Mouse (Mus musculus) limb, embryonic 14.5 days (tissue): ENCODE measurements around the gene Metrn. TPM values are rescaled to one million over a fixed set of nuclear protein-coding genes. Genes with fewer than 3 reads are reported as not detected.
A peak's percentile ranks its signal among the peaks of the same experiment; 100 is the strongest.

Experiments used
- ATAC-seq: fragments of 200-750 bp; cut with Nextera tagmentation; 2 replicates; pipeline ENCODE4 v1.8.0; 2017; ENCODE audit warnings: low read depth, moderate number of reproducible peaks, moderate TSS enrichment; ENCODE audit not compliant: low FRiP score
- DNase-seq: peaks from one replicate; pipeline ENCODE4 v3.0.0-alpha.2; 2015; ENCODE audit warnings: low spot score
- H3K27ac ChIP-seq: fragments of 300-500 bp; sonication (generic); replicated peaks from 2 replicates; pipeline ENCODE4 v1.5.1; 2014; ENCODE audit warnings: low read depth, mild to moderate bottlenecking, low read length, moderate library complexity, mixed read lengths
- H3K27me3 ChIP-seq: fragments of 300-500 bp; sonication (generic); 2 replicates; pipeline ENCODE4 v1.6.1; 2014; ENCODE audit warnings: low read length, mixed read lengths; ENCODE audit not compliant: control insufficient read depth, insufficient read depth
- H3K36me3 ChIP-seq: fragments of 300-500 bp; sonication (generic); 2 replicates; pipeline ENCODE4 v1.6.1; 2014; ENCODE audit warnings: mild to moderate bottlenecking, low read length, moderate library complexity, mixed read lengths; ENCODE audit not compliant: control insufficient read depth, insufficient read depth
- H3K4me1 ChIP-seq: fragments of 300-500 bp; sonication (generic); 2 replicates; pipeline ENCODE4 v1.6.1; 2014; ENCODE audit warnings: antibody characterized with exemption, low read length, mixed read lengths; ENCODE audit not compliant: control insufficient read depth, insufficient read depth
- H3K4me2 ChIP-seq: fragments of 300-500 bp; sonication (generic); replicated peaks from 2 replicates; pipeline ENCODE4 v1.6.1; 2014; ENCODE audit warnings: low read depth, mild to moderate bottlenecking, low read length, moderate library complexity; ENCODE audit not compliant: severe bottlenecking
- H3K4me3 ChIP-seq: fragments of 300-500 bp; sonication (generic); replicated peaks from 2 replicates; pipeline ENCODE4 v1.5.1; 2014; ENCODE audit warnings: low read length
- H3K9ac ChIP-seq: fragments of 300-500 bp; sonication (generic); 2 replicates; pipeline ENCODE4 v1.6.1; 2014; ENCODE audit warnings: mild to moderate bottlenecking, low read depth, low read length, moderate library complexity; ENCODE audit not compliant: severe bottlenecking
- H3K9me3 ChIP-seq: fragments of 300-500 bp; sonication (generic); 2 replicates; pipeline ENCODE4 v1.6.1; 2016; ENCODE audit warnings: low read length; ENCODE audit not compliant: control insufficient read depth
- POLR2A ChIP-seq: fragments of 200-500 bp; IDR thresholded peaks from 2 replicates; pipeline ENCODE4 v1.8.0; 2012; ENCODE audit warnings: inconsistent platforms, mild to moderate bottlenecking, moderate library complexity, borderline replicate concordance; ENCODE audit not compliant: insufficient read depth, insufficient read length; ENCODE audit errors: extremely low read depth
- WGBS: fragments of 180-500 bp; shearing (Covaris S2); extraction: QIAGEN DNeasy Blood & Tissue Kit; methylation state at CpG from one replicate; pipeline ENCODE4 v1.1.7; 2014; 5-methylcytosine and 5-hydroxymethylcytosine counted together
- polyA plus RNA-seq, 2 experiments: library from polyadenylated mRNA; depleted of rRNA in 1 of 2; stranded (reverse) in 1 of 2; unstranded in 1 of 2; fragments of >200 nt; fragmentation: Nextera tagmentation in 1 of 2; extraction: Ambion mirVana in 1 of 2; gene quantifications; 2 replicates each; pipeline versions ENCODE4 v1.2.1 to v1.2.3; 2012 to 2014

The Metrn gene
- polyA plus RNA-seq (2012; rRNA removed) (83.6 and 119 TPM in 2 replicates), polyA plus RNA-seq (2014; fragmentation: Nextera tagmentation; extraction: Ambion mirVana) (10.5 and 12.6 TPM in 2 replicates)

DNA sequence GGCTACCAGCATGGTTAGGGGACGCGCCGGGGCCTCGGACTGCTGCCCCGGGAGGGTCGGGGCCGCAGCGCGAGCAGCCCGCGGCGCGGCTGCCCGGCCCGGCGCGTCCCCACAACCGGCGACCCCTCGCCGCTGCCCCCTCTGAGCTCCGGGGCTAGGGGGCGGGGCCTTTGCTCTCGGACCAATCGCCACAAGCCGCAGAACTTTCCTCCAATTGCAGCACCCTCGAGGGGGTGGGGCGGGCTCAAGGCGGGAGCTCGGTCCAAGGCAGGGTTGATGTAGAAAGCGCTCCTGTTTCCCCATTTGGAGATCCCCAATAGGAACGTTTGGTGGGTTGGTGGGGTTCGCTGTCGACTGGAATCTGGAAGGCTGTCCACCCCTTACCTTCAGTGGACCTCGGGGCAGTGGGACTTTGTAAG lies at the start of gene Metrn:
Gene Metrn (minus strand): TSS at position 186 of the 419 bp plus-strand sequence.
- ATAC-seq (peak; percentile 92), DNase-seq (peak; percentile 82)
- Histone ChIP-seq H3K36me3 (no peaks in the 10 kb centered on the region), H3K27ac (0 out of 2 replicates have a peak within 1 kb of the TSS, but pooled peaks have one; percentile 4), H3K9me3 (no peaks in the 10 kb centered on the region), H3K4me3 (peak within 1 kb of the TSS; percentile 81), H3K27me3 (no peaks in the 10 kb centered on the region), H3K9ac (peak within 1 kb of the TSS; percentile 70), H3K4me1 (peaks cover 21% of the 10 kb centered on the region), H3K4me2 (peak within 1 kb of the TSS; percentile 97)
- WGBS: under 1% methylated on average over 29 of the region's 35 CpGs
- 0 out of 2 replicates have a peak, but pooled peaks have one; percentile 29 for TF ChIP-seq POLR2A

DNA sequence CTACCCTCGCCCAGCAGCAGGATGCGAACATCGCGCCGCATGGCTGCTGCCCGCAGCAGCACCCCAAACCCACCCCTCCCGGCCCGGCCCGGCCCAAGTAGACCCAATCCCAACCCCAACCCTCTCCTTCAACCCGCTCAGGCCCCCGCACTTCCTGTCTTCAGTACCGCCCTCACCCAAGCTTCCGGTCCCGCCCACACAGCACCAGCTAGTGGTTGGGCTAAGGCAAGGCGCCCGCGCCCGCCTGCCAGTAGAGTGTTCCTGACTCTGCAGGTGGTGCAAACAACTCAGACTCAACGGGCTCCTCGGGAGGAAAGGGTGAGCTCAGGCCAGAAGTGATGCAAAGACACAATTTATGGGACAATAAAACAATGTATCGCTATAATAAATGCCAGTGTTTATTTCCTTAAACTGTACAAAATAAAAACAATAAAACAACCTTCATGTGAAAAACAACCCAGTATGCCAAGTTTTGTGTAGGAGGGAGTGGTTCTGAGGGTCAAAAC lies 47.5 kb upstream of the Metrn start, which contains the start of gene Rhot2:
Gene Rhot2 (minus strand): TSS at position 456 of the 506 bp plus-strand sequence.
- H3K27me3 ChIP-seq: no peaks in the 10 kb centered on the region
- H3K9ac ChIP-seq: peak within 1 kb of the TSS; percentile 82
- peak within 1 kb of the TSS; percentile 90 for H3K4me3 ChIP-seq
- H3K4me2 ChIP-seq: peak within 1 kb of the TSS; percentile 63
- TF ChIP-seq POLR2A: peak; percentile 72; the same call in 1 of the 2 replicates
- H3K9me3 ChIP-seq: no peaks in the 10 kb centered on the region
- H3K27ac ChIP-seq: peak within 1 kb of the TSS; percentile 71
- DNase-seq (peak; percentile 96), ATAC-seq (peak; percentile 94)
- H3K36me3 ChIP-seq: peaks cover 60% of the 10 kb centered on the region
- WGBS: 1% methylated on average over 21 of the region's 21 CpGs
- peaks cover 10% of the 10 kb centered on the region; the same call in 1 of the 2 replicates for H3K4me1 ChIP-seq

DNA sequence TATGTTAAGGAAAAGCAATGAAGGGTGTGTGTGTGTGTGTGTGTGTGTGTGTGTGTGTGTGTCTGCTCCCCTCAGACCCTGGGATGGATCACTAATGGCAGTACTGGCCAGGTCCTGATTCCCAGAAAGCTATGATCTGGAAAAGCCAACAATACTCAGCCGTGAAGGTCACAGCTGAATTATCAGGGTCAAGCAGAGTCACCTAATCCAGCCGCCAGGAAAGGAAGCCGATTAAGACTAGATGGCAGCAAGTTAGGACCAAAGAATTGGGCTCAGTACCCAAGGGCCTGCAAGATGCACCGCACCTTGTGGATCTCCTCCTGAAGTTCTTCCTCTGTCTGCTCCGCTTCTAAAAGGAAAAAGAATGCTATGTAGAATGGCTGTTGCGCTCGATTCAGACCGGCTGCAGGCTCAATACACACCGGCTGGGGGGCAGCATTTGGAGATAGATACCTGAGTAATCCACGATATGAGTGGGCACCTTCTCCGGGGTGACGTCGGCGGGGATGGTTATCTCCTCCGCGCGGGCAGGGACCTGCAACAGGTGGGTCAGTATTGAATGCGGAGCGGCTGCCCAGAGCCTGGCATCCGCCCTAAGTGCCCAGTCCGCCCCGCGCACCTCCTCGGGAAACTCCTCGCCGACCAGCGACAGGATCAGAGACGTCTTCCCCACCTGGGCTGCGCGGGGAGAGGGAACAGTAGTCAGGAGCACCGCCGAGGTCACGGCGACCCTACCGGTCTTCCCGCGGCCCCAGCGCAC lies 46.9 kb upstream of the Metrn start:
- Histone ChIP-seq H3K4me1 (peaks cover 10% of the 10 kb centered on the region; the same call in 1 of the 2 replicates), H3K27ac (peak overlapping the region; percentile 71), H3K36me3 (peaks cover 60% of the 10 kb centered on the region), H3K9ac (peak overlapping the region; percentile 82), H3K9me3 (no peaks in the 10 kb centered on the region), H3K27me3 (no peaks in the 10 kb centered on the region), H3K4me3 (peak overlapping the region; percentile 90), H3K4me2 (peak overlapping the region; percentile 63)
- ATAC-seq (0 out of 2 replicates have a peak, but pooled peaks have one; percentile 0), DNase-seq (no peak)
- TF ChIP-seq POLR2A: no peak
- 4% methylated on average over 33 of the region's 38 CpGs for WGBS

DNA sequence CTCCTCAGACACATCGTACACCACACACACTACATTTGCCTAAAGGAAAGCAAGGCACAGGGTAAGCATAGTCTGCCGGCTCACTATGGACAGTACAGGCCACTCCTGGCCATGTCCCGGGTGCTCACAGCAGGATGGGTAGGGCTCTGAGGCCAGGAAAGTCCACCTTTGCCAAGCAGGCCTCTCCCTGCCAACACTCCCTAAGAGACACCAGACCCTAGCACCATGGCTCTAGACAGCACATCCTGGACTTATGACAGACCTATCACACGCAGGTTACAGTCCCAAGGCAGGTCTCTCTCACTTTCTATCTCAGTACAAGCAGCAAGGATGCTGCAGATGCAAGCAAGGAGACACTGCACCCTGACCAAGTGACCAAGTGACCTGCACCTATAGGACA lies 46.2 kb upstream of the Metrn start:
- ATAC-seq: no peak
- Histone ChIP-seq H3K27ac (no peak overlapping the region), H3K4me3 (peak overlapping the region; percentile 90), H3K9me3 (no peaks in the 10 kb centered on the region), H3K4me2 (peak overlapping the region; percentile 63), H3K36me3 (peaks cover 57% of the 10 kb centered on the region), H3K4me1 (peaks cover 10% of the 10 kb centered on the region; the same call in 1 of the 2 replicates), H3K9ac (peak overlapping the region; percentile 82), H3K27me3 (no peaks in the 10 kb centered on the region)
- DNase-seq: no peak
- TF ChIP-seq POLR2A: no peak
- WGBS: 93% methylated on average over 4 of the region's 4 CpGs

DNA sequence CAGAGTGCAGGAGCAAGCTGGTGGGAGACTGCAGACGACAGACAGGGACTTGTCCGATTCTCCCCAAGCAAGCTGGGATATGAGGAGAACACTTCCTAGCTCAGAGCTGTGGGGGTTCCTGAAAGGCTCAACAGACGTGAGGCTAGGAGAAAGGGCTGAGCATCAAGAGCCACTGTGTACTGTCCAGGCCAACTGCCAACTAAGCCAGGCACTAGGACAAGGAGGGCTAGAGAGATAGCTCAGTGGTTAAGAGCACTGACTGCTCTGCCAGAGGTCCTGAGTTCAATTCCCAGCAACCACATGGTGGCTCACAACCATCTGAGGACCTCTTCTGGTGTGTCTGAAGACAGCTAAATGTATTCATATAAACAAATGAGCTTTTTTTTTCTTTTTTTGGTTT lies 45.6 kb upstream of the Metrn start:
- Histone ChIP-seq H3K9ac (no peak overlapping the region), H3K9me3 (no peaks in the 10 kb centered on the region), H3K4me2 (no peak overlapping the region), H3K27me3 (no peaks in the 10 kb centered on the region), H3K4me1 (peaks cover 10% of the 10 kb centered on the region; the same call in 1 of the 2 replicates), H3K27ac (no peak overlapping the region), H3K4me3 (no peak overlapping the region), H3K36me3 (peaks cover 58% of the 10 kb centered on the region)
- no peak for TF ChIP-seq POLR2A
- DNase-seq (no peak), ATAC-seq (no peak)
- WGBS: 85% methylated on average over 3 of the region's 3 CpGs
